Mouse (Mus musculus) 3134 (cell line): ENCODE data around the gene Atxn7l1.
"Not testable (repeated sequence)": the region's sequence is repeated elsewhere in the genome, so short reads cannot be mapped to it uniquely, and the experiment has no call there.

ENCODE experiments used
- DNase-seq: peaks from one replicate; pipeline ENCODE4 v3.0.0-alpha.2; 2011; ENCODE audit warnings: low spot score; ENCODE audit not compliant: insufficient read length; ENCODE audit errors: extremely low read depth

Atxn7l1 gene

DNA sequence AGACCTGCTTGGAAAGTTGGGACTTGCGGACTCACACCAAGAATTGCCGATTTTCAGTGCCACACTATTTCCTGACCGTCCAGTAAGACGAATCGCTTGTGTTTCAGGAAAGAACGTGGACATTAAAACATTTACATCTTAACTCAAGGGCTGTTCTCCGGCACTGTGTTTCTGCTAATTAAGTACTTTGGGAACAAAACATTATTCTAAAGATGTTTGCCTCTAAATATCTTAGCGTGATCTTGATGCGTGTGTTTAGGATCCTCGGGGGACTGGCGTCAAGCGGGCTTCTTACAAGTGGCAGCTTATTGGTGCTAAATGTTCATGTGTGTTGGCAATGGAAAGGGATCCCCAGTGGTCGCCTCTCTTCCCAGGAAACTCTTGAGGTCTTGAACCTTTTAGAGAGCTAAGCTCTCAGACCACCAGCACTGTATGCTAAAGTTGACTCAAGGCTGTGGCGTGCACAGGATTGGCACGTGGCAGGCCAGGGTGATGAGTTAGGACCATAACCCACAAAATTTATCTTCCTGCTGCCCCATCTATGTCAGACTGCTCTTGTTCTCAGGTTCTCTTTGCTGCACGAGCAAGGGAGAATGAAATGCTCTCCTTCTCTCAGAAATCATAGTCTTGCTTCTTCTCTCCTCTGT lies 2.2 kb downstream of the Atxn7l1 start:
- no peak for DNase-seq

GRCm38 (mm10) chr12:33153131-33153530 lies 5.6 kb downstream of the Atxn7l1 start:
- no peak for DNase-seq

DNA sequence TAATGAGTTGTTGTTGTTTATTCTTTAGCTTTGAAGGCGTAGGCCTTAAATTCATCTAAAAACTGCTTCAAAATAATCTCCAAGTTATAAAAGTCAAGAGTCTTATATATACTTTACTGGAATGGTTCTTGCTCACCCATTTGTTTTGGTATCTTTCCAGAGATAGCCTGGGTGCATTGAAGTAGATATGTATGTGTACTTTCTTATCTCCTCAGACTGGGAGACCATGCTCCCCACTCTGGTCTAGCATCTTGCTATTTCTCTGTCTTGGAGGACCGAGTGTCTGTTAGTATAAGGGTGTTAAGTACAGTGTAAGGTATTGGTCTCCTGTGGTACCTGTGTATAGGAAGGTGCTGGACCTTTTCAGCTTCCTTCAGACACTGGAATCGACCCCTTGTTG lies 6.4 kb downstream of the Atxn7l1 start:
- no peak for DNase-seq

DNA sequence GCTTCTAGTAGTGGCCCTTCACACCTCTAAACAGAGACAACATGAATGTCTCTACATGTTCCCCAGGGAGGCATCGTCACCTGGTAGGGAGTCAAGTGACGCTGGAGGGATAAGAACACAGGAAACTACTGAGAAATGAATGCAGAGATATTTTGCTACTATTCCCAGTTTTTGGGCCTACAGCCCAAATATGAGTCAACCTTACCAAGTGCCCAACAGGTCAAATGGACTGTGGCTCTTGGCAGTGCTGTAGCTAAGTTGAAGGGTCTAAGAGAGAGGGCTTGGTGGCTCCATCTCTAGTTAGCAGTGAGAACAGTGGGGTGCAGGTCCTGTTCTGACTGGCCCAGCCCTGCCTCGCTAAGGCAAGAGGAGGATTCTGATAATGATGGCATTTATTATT lies 7.2 kb downstream of the Atxn7l1 start:
- peak; percentile 41 for DNase-seq

DNA sequence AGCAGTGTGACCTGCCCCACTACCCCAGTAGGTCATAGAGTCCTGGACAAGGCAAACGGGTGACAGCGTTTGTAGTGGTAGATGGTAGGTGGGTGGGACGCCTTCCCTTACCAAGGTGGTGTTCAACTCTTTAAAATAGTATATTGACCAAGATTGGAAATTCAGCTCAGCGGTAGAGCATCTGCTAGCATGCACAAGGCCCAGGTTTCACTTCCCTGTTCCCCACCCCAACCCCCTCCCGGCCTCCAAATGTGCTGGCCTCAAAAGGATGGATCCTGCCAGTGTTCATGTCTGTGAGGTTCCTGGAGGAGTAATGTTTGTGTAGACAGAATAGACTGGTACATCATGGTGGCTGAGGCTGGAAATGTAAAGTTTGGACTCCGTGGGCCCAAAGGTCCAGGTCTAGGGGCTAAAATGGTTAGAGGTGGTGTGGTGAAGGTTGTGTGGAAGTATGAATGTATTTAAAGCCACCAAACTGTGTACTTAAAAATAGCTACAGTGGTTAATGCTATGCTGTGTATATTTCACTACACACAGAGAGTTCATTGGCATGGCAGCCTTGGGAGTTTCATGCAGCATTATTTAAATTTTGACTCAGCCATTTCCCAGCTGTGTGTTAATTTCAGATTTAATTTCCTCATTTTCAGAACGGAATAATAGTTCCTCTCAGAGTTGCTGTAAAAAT lies 9.0 kb downstream of the Atxn7l1 start:
- DNase-seq = no peak

- no peak for DNase-seq
Measured at GRCm38 (mm10) chr12:33158256-33158655, 10.8 kb downstream of the Atxn7l1 start.

DNA sequence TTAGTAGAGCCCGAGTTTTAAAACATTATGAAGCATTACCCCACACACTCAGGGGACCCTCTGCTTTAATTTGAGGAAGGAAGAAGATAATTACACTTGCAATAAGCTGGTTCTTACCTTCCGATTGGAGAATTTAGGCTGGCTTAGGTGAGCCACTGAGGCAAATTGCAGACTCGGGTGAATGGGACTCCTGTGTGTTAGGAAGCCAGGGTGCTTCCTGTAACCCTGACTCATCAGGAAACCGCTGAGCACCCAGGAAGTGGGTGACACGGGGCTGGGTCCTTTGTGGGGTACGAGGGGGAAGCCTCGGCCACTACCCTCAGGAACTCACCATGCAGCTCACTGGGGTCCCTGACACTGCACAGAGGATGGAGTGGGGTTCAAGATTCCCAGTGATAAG lies 12.9 kb downstream of the Atxn7l1 start:
- DNase-seq = no peak

DNA sequence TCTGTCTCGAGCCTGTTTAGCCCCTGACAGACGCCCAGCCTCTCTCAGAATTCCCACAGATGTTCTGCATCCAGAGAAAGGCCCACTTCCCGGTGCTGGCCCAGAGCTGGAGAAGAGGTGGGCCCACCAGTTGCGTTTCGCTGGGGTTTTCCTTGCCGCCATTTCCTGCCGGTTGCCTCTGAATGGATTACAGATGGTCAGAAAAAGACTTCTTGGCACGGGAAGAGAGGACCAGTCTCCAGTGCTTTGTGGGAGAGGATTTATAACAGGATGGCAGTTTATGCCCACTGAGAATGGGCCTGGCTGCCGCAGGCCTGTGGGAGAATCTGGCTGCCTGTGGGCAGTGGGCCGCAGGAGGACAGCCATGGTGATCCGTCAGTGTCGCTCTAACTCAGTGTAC lies 15.0 kb downstream of the Atxn7l1 start:
- no peak for DNase-seq

DNA sequence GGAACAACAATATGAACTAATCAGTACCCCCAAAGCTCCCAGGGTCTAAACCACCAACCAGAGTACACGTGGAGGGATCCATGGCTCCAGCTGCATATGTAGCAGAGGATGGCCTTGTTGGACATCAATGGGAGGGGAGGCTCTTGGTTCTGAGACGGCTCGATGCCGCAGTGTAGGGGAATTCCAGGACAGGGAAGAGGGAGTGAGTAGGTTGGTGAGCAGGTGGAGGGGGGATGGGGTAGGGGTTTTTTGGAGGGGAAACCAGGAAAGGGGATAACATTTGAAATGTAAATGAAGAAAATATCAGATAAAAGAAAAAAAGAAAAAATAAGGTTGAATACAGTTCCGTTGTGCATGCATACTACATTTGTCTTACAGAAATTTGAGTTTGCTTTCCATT lies 16.5 kb downstream of the Atxn7l1 start:
- not testable (repeated sequence) for DNase-seq

GRCm38 (mm10) chr12:33166712-33167111 lies 19.2 kb downstream of the Atxn7l1 start:
- no peak for DNase-seq

DNA sequence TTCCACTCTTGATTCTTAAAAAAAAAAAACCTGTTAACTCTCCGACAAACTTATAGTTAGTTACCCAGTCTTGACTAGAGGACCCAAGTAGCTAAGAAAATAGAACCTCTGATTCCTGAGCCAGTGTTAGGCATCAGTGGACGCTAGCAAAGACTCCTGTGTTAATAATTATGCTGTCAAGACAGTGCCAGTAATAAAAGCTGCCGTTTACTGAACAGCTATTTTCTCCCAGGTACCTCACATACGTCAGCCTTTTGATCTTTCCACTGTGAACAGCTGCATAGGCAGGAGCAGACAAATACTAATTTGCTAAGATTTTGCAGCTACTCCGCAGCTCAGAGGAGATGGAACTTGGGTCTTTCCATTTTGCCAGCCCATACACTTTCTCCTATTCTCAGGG lies 20.1 kb downstream of the Atxn7l1 start:
- DNase-seq = no peak

DNA sequence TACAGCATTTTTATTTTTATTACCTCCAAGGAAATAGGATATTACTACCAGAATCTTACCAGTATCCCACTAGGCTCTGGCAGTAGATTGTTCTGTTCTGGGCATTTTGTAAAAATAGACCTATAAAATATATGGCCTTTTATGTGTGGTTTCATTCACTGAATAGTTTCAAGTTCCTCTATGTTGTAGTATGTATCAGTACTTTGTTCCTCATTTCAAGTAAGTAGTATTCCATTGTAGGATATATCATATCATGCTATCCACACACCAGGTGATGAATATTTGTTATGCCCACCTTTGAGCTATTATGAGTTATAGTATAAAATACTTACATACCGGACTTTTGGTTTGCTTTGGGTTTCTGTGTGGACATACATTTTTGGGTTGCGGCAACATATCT lies 21.0 kb downstream of the Atxn7l1 start:
- DNase-seq = no peak

- DNase-seq = no peak
Measured at GRCm38 (mm10) chr12:33169777-33170494, 22.4 kb downstream of the Atxn7l1 start.

DNA sequence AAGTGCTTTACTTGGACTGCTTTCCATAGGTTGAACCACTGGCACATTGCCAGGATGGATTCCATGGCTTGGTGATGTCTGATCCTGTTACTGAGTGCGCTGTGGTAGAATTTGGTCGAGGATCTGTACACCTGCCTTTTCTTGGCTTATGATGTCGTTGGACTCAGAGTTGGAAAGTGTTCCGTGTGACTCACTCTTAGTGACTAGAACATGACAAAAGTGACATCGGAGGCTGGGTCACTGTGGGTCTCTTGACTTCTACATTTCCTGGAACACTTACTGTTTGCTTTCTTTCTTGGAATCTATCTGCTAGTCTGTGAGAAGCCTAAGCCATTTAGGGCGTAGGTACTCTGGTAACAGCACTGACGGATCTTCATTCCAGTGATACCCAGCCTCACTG lies 23.3 kb downstream of the Atxn7l1 start:
- no peak for DNase-seq

GRCm38 (mm10) chr12:33172926-33173325 lies 25.4 kb downstream of the Atxn7l1 start:
- no peak for DNase-seq

- DNase-seq = no peak
Measured at GRCm38 (mm10) chr12:33173720-33174141, 26.2 kb downstream of the Atxn7l1 start.

- no peak for DNase-seq
Measured at GRCm38 (mm10) chr12:33174171-33174570, 26.7 kb downstream of the Atxn7l1 start.

- no peak for DNase-seq
Measured at GRCm38 (mm10) chr12:33174675-33175357, 27.3 kb downstream of the Atxn7l1 start.

DNA sequence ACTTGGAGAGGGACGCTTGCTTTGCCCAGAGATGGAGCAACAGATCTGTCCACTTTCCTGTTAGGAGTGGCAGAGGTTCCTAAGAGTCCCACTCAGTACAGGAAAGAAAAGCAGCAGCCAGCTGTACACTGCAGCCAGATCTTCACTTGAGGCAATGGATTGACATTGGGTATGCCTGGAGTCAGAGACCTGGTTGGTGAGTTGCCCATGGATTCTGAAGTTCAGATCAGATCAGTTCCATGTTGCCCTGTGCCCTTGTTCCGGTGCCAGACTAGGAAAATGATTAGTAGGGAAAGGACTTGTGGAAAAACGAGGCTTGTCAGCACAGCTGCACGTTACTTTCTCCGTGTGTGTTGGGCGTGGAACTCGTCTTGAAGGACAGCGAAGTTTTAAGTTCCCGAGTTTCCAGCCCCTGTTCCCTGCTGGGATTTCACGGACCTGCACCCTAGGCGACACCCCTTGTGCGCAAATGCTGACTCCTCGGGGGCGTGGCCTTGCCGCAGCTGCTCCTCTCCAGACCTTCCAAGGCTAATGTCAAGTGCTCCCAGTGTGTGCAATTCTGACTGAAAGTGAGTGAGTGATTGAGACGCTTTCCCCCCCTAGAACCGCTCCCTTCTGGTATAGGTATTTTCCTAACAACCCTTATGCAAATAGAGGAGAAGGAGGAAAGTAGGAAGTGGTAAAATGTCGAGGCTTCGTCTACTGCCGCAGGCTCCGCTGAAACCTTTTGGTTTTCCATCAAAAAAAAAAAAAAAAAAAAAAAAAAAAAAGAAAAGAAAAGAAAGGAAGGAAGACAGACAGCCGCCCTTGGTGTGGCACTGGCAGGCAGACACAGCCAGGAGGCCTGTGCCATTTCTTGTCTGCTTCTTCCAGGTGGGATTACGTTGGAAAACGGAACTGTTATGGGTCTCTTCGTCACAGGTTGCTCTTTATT lies 28.4 kb downstream of the Atxn7l1 start:
- DNase-seq = peak; percentile 82

GRCm38 (mm10) chr12:33176555-33176900 lies 29.0 kb downstream of the Atxn7l1 start:
- no peak for DNase-seq
